Mouse (Mus musculus): ENCODE data around the gene Tbxas1. TPM values are rescaled to one million over a fixed set of nuclear protein-coding genes. Genes with fewer than 3 reads are reported as not detected.

Tbxas1 gene
- polyA plus RNA-seq, 1 experiment from 2014 or later, result 1.1 TPM

GRCm38 (mm10) chr6:38845117-38845516 is 30.1 kb upstream of the Tbxas1 start:
- no peak for DNase-seq (ENCODE audit: low spot score)
- no peaks in the 10 kb centered on the region for H3K9me3 ChIP-seq (replicated peaks)
- H3K4me1 ChIP-seq, result peaks cover 39% of the 10 kb centered on the region
- WGBS, result 74% methylated on average over 1 of the region's 1 CpGs
- no peaks in the 10 kb centered on the region for H3K27me3 ChIP-seq (ENCODE audit: low read depth, poor library complexity, severe bottlenecking)
- no peaks in the 10 kb centered on the region for H3K36me3 ChIP-seq
- H3K27ac ChIP-seq, result no peak overlapping the region
- H3K4me3 ChIP-seq, result no peak overlapping the region

- WGBS, result 79% methylated on average over 5 of the region's 5 CpGs
- Histone ChIP-seq H3K27ac (no peak overlapping the region), H3K4me3 (no peak overlapping the region), H3K27me3 (ENCODE audit: low read depth, poor library complexity, severe bottlenecking) (no peaks in the 10 kb centered on the region), H3K36me3 (no peaks in the 10 kb centered on the region), H3K4me1 (peaks cover 39% of the 10 kb centered on the region), H3K9me3 (replicated peaks) (no peaks in the 10 kb centered on the region)
- DNase-seq (ENCODE audit: low spot score), result no peak
Measured at GRCm38 (mm10) chr6:38845876-38846275, 29.3 kb upstream of the Tbxas1 start.

GRCm38 (mm10) chr6:38846330-38847195 is 28.6 kb upstream of the Tbxas1 start:
- no peak for DNase-seq (ENCODE audit: low spot score)
- no peak overlapping the region for H3K27ac ChIP-seq
- H3K9me3 ChIP-seq (replicated peaks), result no peaks in the 10 kb centered on the region
- H3K36me3 ChIP-seq, result no peaks in the 10 kb centered on the region
- 95% methylated on average over 6 of the region's 6 CpGs for WGBS
- no peak overlapping the region for H3K4me3 ChIP-seq
- no peaks in the 10 kb centered on the region for H3K27me3 ChIP-seq (ENCODE audit: low read depth, poor library complexity, severe bottlenecking)
- peaks cover 39% of the 10 kb centered on the region for H3K4me1 ChIP-seq

GRCm38 (mm10) chr6:38847447-38847846 is 27.8 kb upstream of the Tbxas1 start:
- H3K9me3 ChIP-seq (replicated peaks), result no peaks in the 10 kb centered on the region
- DNase-seq (ENCODE audit: low spot score), result no peak
- 84% methylated on average over 1 of the region's 1 CpGs for WGBS
- no peaks in the 10 kb centered on the region for H3K27me3 ChIP-seq (ENCODE audit: low read depth, poor library complexity, severe bottlenecking)
- no peak overlapping the region for H3K4me3 ChIP-seq
- H3K36me3 ChIP-seq, result no peaks in the 10 kb centered on the region
- H3K27ac ChIP-seq, result no peak overlapping the region
- H3K4me1 ChIP-seq, result peaks cover 39% of the 10 kb centered on the region

GRCm38 (mm10) chr6:38847958-38848910 is 27.0 kb upstream of the Tbxas1 start:
- peaks cover 39% of the 10 kb centered on the region for H3K4me1 ChIP-seq
- 57% methylated on average over 3 of the region's 3 CpGs for whole genome bisulfite sequencing
- no peak overlapping the region for H3K4me3 ChIP-seq
- H3K27me3 ChIP-seq (ENCODE audit: low read depth, poor library complexity, severe bottlenecking), result no peaks in the 10 kb centered on the region
- DNase-seq (ENCODE audit: low spot score), result no peak
- no peak overlapping the region for H3K27ac ChIP-seq
- H3K9me3 ChIP-seq (replicated peaks), result no peaks in the 10 kb centered on the region
- no peaks in the 10 kb centered on the region for H3K36me3 ChIP-seq

- H3K27ac ChIP-seq, result no peak overlapping the region
- no peak for DNase-seq (ENCODE audit: low spot score)
- no peaks in the 10 kb centered on the region for H3K27me3 ChIP-seq (ENCODE audit: low read depth, poor library complexity, severe bottlenecking)
- H3K4me1 ChIP-seq, result peaks cover 39% of the 10 kb centered on the region
- H3K9me3 ChIP-seq (replicated peaks), result no peaks in the 10 kb centered on the region
- no peaks in the 10 kb centered on the region for H3K36me3 ChIP-seq
- WGBS, result 95% methylated on average over 6 of the region's 6 CpGs
- H3K4me3 ChIP-seq, result no peak overlapping the region
Measured at GRCm38 (mm10) chr6:38850715-38851259, 24.4 kb upstream of the Tbxas1 start.

- H3K36me3 ChIP-seq, result no peaks in the 10 kb centered on the region
- DNase-seq (ENCODE audit: low spot score), result no peak
- 93% methylated on average over 2 of the region's 2 CpGs for WGBS
- peaks cover 29% of the 10 kb centered on the region for H3K4me1 ChIP-seq
- no peaks in the 10 kb centered on the region for H3K9me3 ChIP-seq (replicated peaks)
- H3K27me3 ChIP-seq (ENCODE audit: low read depth, poor library complexity, severe bottlenecking), result no peaks in the 10 kb centered on the region
- H3K4me3 ChIP-seq, result no peak overlapping the region
- no peak overlapping the region for H3K27ac ChIP-seq
Measured at GRCm38 (mm10) chr6:38851740-38852139, 23.5 kb upstream of the Tbxas1 start.

GRCm38 (mm10) chr6:38853561-38853992 is 21.6 kb upstream of the Tbxas1 start:
- 83% methylated on average over 5 of the region's 5 CpGs for WGBS
- no peaks in the 10 kb centered on the region for H3K27me3 ChIP-seq (ENCODE audit: low read depth, poor library complexity, severe bottlenecking)
- H3K27ac ChIP-seq, result no peak overlapping the region
- H3K4me3 ChIP-seq, result no peak overlapping the region
- DNase-seq (ENCODE audit: low spot score), result no peak
- H3K36me3 ChIP-seq, result no peaks in the 10 kb centered on the region
- H3K9me3 ChIP-seq (replicated peaks), result no peaks in the 10 kb centered on the region
- H3K4me1 ChIP-seq, result peaks cover 17% of the 10 kb centered on the region

- peaks cover 13% of the 10 kb centered on the region; the same call in 1 of the 2 replicates for H3K4me1 ChIP-seq
- H3K4me3 ChIP-seq, result no peak overlapping the region
- H3K36me3 ChIP-seq, result no peaks in the 10 kb centered on the region
- WGBS, result 93% methylated on average over 1 of the region's 1 CpGs
- H3K27ac ChIP-seq, result no peak overlapping the region
- no peaks in the 10 kb centered on the region for H3K9me3 ChIP-seq (replicated peaks)
- no peaks in the 10 kb centered on the region for H3K27me3 ChIP-seq (ENCODE audit: low read depth, poor library complexity, severe bottlenecking)
- DNase-seq (ENCODE audit: low spot score), result no peak
Measured at GRCm38 (mm10) chr6:38859819-38860218, 15.4 kb upstream of the Tbxas1 start.

GRCm38 (mm10) chr6:38860301-38860700 is 14.9 kb upstream of the Tbxas1 start:
- no peaks in the 10 kb centered on the region for H3K9me3 ChIP-seq (replicated peaks)
- no peak for DNase-seq (ENCODE audit: low spot score)
- no peaks in the 10 kb centered on the region for H3K27me3 ChIP-seq (ENCODE audit: low read depth, poor library complexity, severe bottlenecking)
- no peak overlapping the region for H3K27ac ChIP-seq
- WGBS, result 90% methylated on average over 2 of the region's 2 CpGs
- no peak overlapping the region for H3K4me3 ChIP-seq
- peaks cover 13% of the 10 kb centered on the region; the same call in 1 of the 2 replicates for H3K4me1 ChIP-seq
- H3K36me3 ChIP-seq, result no peaks in the 10 kb centered on the region

- H3K27ac ChIP-seq, result no peak overlapping the region
- H3K9me3 ChIP-seq (replicated peaks), result no peaks in the 10 kb centered on the region
- DNase-seq (ENCODE audit: low spot score), result no peak
- no peaks in the 10 kb centered on the region for H3K36me3 ChIP-seq
- peaks cover 32% of the 10 kb centered on the region for H3K4me1 ChIP-seq
- 37% methylated on average over 3 of the region's 3 CpGs for WGBS
- H3K4me3 ChIP-seq, result no peak overlapping the region
- no peaks in the 10 kb centered on the region for H3K27me3 ChIP-seq (ENCODE audit: low read depth, poor library complexity, severe bottlenecking)
Measured at GRCm38 (mm10) chr6:38863595-38863994, 11.6 kb upstream of the Tbxas1 start.

- H3K27ac ChIP-seq, result no peak overlapping the region
Measured at GRCm38 (mm10) chr6:38865805-38866204, 9.4 kb upstream of the Tbxas1 start.

More at GRCm38 (mm10) chr6:38865805-38866204, 9.4 kb upstream of the Tbxas1 start:
- Histone ChIP-seq H3K4me1 (peaks cover 38% of the 10 kb centered on the region), H3K27me3 (ENCODE audit: low read depth, poor library complexity, severe bottlenecking) (no peaks in the 10 kb centered on the region), H3K4me3 (no peak overlapping the region), H3K9me3 (replicated peaks) (no peaks in the 10 kb centered on the region), H3K36me3 (peaks cover 6% of the 10 kb centered on the region)
- DNase-seq (ENCODE audit: low spot score), result no peak

All from limb, embryonic 10.5 days (tissue).